Mouse (Mus musculus) WW6 (cell line): ENCODE data around the gene Prkcg.

Experiments used
- DNase-seq: peaks from one replicate; pipeline ENCODE4 v3.0.0-alpha.2; 2013; ENCODE audit warnings: low read depth, low spot score

The Prkcg gene

DNA sequence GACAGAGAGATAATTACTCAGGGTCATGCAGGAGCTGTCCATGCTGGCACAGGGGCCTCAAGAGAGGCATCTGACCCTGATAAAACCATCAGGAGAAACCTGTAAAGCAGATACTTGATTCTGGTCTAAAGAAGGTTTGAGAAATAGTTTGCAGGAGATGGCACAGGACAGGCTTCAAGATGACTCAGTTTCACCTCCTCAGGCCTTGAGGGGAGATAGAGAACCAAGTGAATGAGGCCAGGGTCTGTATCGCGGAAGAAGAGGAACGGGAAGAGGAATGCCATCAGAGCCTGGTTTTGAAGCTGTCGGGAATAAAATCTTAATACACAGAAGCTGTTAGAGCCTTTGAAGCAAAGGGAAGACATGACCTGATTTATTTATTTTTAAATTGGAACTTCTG, 28.7 kb downstream of the Prkcg start:
- DNase-seq = no peak

DNA sequence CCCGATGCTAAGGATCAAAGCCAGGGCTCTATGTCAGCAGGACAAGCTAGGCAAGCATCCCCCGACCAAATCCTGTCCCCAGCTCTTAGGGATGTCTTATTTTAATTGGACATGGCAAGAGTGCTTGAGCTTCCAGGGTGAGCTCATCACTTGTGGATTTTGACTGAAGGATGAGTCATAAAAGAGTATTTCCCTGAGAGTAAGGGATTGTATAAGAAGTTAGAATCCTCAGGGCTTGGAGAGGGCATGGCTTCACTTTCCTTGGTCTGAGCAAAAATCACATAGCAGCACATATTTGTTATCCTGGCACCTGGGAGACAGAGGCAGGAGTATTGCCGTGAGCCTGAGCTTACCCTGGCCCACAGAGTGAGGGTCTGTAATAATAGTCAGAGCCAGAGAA, 31.9 kb downstream of the Prkcg start:
- DNase-seq = no peak

DNA sequence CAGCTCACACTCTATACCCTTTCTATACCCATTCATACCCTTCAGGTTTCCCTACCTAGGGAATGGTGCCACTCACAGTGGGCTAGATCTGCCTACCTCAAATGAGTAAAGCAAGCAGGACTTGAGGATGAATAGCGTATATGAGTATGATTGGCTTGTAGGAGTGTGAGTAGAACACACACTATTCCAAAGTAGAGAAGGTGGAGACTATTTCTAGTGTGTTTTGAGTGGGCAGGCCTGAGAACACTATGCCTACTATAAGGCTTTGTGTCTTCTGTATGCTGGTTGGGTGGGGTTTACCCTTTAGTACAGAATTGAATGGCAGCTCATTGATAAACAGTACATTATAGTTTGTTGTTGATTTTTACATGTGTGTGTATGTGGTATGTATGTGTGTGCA, 34.8 kb downstream of the Prkcg start:
- DNase-seq = no peak

DNA sequence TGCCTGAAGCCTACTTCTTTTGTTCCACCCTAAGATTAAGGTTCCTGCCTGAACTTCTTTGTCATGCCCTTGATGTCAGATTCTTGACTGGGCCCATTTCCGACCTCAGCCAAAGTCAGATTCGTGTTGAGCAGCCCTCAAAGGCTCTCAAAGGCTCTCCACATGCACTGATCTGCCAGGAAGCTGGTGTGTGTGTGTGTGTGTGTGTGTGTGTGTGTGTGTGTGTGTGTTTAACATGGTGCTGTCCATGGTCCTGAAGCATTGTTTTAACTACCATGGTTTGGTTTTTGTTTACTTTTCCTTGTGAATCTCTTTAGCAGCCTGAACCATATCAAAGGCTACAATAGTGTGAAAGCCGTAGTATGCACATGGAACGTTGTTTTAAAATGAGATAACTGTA, 39.0 kb downstream of the Prkcg start:
- no peak for DNase-seq

DNA sequence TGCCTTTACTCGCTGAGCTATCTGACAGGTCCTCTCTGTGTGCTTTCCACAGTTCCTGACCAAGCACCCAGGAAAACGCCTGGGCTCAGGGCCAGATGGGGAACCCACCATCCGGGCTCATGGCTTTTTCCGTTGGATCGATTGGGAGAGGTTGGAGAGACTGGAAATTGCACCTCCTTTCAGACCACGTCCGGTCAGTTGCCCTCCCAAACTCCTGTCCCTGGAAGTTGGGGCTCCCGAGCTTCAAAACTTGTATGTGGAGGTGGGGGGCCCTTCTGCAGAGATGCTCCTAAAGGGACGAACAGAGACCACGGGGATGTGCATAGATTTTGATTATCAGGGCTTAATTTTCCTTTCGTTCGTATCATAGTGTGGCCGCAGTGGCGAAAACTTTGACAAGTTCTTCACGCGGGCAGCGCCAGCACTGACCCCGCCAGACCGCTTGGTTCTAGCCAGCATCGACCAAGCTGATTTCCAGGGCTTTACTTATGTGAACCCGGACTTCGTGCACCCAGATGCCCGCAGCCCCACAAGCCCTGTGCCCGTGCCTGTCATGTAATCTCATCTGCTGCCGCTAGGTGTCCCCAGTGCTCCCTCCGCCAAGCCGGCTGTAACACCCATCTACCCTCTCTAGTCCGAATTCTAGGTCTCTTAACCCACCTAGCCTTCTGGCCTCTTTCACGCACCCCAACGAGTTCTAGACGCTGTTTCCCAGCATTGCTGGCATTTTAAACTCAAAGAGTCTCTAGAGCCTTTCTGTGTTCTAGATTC, 41.0 kb downstream of the Prkcg start:
- no peak for DNase-seq

DNA sequence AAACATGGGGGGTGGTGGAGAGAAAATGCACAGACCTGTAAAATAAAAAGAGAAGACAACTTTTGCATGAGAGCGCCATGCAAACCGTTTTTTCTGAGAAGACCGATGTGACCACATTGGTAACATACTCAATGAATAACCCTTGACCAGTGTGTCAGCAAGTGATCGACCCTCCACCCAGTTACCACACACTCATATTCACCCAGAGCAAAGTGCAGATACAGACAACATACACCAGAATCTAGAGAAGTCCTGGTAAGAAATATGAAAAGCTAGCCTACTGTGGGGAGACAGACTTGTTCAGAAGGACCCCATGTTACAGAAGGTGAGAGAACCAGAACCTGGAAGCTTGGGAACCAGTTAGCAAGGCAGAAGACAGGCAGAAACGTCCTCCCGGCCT, 42.2 kb downstream of the Prkcg start:
- DNase-seq = no peak

DNA sequence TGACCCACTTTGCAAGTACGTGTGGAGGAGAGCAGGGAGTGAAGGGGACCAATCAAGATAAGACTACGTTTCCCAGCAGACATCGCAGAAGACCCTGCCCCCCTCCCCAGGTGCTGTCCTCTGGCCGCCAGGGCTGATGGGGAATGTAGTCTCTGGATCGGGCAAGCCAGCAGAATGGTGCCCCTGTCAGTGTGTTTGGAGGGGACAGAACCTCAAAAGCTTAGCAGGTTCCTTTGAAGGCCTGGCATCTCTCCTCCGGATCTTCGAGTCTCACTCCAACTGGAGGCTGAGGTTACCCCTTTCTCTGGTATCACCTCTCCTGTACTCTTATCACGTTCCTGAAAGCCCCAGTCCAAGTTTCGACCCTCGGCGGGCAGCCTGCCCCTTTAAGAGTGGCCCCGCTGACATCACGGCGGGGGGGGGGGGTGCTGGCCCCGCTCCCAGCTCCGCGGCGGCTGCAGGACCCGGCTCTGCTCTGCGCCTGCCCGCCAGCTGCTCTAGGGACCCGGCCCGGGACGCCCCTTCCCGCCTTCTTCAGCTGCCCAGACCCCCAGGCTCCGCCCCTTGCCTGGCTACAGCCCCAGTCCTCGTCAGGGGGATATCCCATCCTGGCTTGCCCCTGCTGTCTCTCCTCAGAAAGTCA, 42.7 kb downstream of the Prkcg start:
- no peak for DNase-seq

DNA sequence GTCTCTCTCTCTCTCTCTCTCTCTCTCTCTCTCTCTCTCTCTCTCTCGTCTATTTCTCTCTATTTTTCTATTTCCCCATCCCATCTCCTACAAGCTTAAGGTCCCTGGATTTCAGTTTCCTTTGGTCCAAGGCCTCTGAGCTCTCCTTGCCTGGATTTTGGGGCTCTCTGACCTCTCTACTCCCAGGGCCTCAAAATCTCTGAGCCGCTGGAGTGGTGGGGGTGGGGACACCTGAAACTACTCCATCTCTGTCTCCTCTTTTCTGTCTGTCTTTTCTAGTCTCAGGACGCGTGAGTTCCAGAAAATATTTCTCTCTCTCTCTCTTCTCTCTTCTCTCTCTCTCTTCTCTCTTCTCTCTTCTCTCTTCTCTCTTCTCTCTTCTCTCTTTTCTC, 43.2 kb downstream of the Prkcg start:
- no peak for DNase-seq

DNA sequence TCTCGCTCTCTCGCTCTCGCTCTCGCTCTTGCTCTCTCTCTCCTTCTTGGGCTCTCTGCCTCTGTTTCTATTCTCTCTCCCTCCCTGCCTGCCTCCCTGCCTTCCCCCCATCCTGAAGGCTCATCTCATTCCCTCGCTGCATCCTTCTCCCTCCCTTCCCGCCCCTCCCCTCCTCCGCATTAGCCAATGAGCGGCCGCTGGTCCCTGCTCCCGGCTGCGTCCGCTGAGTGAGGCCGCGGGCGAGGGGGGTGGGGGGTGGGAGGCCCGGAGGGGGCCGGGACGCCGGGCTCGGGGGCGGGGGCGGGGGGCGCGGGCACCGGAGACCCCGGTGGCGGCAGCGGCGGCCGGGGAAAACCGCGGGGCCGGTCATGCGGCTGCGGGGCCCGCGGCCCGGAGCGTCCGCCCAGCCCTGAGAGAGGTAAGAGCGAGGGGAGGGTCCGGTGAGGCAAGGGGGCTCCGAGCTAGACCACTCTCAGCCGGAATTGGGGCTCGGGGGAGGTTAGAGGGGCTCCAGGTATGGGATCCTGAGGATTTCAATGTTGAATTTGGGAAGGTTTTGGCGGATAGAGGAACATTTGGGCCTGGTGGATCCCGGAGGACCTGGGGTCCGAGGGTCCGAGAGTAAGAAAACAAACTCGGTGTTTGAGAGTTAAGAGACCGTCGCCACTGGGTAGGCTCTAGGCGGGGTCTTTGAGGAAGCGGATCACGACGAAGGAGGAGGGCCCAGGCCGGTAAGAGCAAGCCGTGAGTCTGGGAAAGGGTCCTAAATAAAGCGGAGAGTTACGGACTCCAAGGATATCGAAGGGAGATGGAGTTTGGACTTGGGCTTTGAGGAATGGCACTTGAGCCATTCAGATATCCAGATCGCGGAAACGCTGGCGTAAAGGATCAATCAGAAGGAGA, 43.9 kb downstream of the Prkcg start, which contains the start of gene Cacng7:
Gene Cacng7 (plus strand): TSS at position 337 of the 903 bp plus-strand sequence.
- no peak for DNase-seq

DNA sequence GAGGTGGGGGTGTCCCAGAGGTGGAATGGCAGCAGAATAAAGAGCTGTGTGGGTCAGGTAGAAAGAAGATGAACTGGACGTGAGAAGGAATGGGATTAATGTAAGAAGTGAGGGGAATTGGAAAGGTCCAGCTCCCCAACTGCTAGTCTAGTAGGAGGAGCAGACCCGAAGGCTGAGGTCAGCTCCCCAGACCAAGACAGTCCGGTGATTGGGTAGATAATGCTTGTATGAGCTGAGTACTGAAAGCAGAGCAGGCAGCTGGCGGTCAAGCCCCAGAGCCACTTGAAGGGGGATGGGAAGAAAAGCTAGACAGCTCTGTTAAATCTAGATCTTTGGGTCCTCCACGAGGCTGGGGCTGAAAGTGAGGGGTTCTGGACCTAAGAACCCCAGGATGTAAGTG, 44.6 kb downstream of the Prkcg start:
- DNase-seq = no peak

DNA sequence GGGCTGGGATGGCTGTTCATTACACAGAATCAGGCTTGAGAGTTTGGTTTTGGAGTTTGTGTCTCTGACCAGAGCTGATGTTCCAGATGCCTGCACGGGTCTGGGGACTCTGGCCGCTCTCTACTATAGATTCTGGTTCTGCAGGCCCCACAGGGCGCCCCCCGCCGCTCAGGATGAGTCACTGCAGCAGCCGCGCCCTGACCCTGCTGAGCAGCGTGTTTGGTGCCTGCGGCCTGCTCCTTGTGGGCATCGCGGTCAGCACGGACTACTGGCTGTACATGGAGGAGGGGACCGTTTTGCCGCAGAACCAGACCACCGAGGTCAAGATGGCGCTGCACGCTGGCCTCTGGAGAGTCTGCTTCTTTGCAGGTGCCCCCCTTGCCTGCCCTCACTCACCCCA, 47.4 kb downstream of the Prkcg start:
- no peak for DNase-seq

DNA sequence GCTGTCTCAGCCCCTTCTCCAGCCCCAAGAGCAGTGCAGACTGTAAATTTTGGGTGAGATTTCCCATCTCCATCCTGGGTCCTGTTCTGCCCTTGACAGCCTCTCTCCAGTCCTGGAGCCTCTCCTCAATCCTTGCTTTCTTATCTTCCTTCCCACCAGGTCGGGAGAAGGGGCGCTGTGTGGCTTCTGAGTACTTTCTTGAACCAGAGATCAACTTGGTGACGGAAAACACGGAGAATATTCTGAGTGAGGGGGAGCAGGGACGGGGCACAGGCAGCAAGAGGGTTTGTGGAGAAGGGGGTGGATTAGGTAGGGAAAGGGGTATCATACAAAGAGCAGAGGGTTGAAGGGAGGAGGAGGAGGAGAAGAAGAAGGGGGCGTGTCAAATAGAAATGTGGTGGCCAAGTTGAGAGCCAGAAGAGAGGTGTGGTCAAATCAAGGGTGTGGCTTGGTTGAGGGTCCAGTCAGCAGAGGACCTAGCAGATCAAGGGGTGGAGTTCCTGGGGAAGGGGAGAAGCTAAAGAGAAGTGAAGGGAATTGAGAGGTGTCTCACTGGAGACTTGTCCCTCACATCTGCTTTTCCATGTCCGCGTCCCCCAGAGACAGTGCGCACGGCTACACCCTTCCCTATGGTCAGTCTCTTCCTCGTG, 49.4 kb downstream of the Prkcg start:
- no peak for DNase-seq

DNA sequence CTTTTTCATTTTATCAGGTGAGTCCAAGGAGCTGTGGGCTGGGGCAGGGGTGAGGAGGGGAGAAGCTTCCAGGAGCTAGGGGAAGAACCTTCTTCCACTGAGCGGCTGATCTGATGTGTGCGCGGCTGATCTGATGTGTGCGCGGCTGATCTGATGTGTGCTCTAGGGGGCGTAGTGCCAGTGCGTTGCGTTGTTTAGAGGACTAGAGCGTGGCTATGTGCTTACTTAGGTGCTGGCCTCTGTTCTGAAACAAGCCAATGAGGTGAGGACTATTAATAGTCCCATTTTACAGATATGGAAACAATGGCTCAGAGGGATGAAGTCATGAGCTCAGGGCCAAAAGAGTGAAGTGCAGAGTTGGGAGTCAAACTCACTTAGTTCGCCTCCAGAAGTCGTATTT, 50.0 kb downstream of the Prkcg start:
- DNase-seq = no peak

DNA sequence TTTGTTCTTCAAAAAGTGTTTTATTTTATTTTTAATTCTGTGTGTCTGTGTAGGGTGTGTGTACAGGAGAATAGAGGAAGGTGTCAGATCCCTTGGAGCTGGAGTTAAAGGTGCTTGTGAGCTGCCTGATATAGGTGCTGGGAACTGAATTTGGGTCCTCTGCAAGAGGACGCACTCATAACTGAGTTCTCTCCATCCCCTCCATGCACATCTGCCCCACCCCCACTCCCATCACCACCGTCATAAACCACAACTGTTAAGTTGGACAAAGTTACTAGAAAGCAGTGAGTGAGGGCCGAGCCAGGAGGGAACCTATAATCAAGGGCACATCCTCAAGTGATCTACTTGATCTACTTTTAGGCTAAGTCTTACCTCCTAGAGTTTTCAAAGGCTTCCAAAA, 54.9 kb downstream of the Prkcg start:
- DNase-seq = no peak

DNA sequence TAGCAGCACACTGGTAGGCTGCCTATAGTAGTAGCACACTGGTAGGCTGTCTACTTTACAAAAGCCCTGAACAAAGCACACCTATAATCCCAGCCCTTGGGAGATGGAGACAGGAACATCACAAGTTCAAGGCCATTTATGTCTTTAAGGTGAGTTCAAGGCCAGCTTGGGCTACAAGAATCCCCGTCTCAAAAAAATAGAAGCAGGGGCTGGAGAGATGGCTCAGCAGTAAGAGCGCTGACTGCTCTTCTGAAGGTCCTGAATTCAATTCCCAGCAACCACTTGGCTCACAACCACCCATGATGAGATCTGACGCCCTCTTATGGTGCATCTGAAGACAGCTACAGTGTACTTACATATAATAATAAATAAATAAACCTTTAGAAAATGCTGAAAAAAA, 56.3 kb downstream of the Prkcg start:
- no peak for DNase-seq

DNA sequence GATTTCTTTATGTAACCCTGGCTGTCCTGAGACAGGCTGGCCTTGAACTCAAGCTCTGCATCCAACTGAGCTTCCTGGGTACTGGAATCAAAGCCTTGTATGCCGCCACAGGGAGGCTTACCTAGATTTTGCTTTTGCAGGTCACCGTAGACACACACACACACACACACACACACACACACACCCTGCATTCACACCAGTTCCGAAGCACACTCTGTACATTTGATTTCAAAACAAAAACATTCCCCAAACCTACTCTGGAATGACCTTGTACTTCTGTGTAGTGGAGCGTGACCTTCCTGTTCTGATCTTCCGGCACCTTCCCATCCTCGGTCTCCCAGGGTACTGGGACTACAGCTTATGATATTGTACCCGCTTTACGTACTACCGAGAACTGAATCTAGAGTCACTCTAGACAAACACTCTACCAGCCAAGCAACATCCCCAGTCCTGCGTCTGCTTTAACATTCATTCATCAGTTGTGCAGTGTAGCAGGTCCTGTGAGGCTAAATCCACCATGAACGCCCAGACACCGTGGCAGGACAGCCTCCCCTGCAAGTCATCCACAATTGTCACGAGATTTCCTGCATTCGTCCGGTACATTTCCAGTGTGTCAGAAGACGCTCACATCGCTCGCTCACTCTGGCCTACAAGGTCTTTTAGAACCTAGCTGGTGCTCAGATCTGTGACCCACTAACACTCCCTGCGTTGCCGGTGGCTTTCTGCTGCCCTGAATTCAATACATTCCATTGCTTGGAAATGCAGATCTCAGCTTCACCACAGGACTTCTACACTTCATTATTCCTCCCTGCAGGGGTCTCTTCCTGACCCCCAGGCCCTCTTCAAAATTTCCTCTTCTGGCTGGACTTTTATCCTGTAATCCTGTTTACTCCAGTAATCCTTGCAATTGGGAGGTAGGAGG, 58.6 kb downstream of the Prkcg start:
- peak; percentile 77 for DNase-seq

DNA sequence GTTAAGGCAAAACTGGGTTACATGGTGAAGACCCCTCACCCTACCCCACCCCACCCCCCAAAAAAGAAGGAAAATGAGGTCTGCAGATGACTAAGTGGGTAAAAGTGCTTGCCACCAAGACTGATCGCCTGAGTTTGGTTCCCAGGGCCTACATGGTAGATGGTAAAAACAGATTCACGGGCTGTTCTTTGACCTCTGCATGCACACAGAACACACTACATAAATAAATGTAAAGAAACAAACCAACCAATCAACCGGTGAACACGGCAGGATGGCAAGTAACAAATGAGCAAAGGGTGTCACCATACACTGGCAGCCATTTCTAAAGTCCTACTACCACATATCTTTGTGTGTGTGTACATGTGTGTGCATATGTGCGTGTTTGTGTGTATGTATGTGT, 59.3 kb downstream of the Prkcg start:
- no peak for DNase-seq

DNA sequence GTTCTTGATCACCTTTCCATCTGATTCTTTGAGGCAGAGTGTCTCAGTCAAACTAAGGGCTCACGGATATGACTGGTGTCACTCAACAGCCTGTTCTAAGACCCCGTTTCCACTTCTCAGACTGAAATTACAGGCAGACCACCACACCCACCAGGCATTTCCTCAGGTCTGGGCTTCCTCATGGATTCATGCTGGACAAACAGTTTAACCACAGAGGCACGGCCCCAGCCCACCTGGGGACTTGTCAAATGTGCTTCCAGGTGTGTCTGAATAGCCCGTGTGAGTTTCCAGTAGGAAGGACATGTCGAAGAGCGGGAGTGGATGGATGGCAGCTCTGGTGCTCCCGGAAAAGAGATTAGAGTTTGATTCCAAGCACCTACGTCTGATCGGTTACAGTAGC, 60.8 kb downstream of the Prkcg start:
- no peak for DNase-seq

DNA sequence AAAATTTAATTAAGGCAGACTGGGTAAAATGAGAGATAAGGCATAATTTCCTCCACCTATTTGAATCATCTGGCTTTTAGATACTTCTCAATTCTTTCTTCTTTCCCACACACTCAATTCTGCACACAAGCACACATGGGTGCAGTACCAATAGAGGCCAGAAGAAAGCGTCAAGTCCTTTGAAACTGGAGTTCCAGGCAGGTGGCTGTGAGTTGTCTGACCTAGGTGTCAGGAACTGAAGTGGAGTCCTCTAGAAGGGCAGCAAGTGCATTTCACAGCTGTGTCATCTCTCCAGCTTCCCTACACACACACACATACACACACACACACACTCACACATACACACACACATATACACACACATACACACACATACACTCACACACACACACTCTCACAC, 62.6 kb downstream of the Prkcg start:
- DNase-seq = no peak

DNA sequence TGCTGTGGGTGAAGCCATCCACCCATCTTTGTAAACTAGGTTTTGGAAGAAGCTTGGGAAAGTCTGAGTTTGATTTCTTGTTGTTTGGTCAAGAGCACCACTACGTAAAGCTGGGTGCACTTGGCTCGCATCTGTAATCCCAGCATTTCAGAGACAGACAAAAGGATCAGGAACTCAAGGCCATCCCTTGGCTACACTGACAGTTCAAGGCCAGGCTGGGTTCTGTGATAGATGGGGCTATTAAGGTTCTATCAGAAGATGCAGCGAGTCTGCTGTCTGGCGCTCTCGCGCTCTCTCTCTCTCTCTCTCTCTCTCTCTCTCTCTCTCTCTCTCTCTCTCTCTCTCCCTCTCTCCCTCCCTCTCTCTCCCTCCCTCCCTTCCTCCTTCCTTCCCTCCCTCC, 65.9 kb downstream of the Prkcg start:
- DNase-seq = no peak

DNA sequence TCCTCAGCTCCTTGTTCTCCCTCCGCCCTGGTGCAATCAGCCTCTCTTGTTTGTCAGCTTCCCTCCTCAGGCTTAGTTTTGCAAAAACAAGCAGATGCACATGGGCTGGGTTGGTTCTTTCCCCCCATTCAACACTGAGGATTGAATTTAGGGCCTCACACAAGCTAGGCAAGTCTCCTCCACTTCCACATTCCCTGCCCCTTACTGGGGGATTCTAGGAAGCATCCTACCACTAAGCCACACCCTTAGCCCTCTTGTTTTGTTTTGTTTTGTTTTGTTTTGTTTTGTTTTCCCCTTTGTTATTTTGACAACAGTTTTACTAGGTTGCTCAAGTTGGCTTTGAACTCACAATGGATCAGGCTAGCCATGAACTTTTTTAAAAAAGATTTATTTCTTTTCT, 71.7 kb downstream of the Prkcg start:
- no peak for DNase-seq
